Mouse (Mus musculus) lung, postnatal 0 days (tissue): Measurements from ENCODE around the gene Ptgis.

Experiments used
- CTCF ChIP-seq: IDR thresholded peaks from 2 replicates; pipeline ENCODE4 v1.5.1; 2016; ENCODE audit warnings: antibody characterized with exemption, mild to moderate bottlenecking
- EP300 ChIP-seq: IDR thresholded peaks from 2 replicates; pipeline ENCODE4 v1.6.1; 2016; ENCODE audit warnings: antibody characterized with exemption, mild to moderate bottlenecking, control low read depth

GRCm38 (mm10) chr2:167240008-167240964 is at the start of gene Ptgis:
- TF ChIP-seq CTCF, result peak; percentile 4; the same call in 1 of the 2 replicates
- TF ChIP-seq EP300, result no peak
